Mouse (Mus musculus): ENCODE measurements around the gene Cdh23.

Gene Cdh23

DNA sequence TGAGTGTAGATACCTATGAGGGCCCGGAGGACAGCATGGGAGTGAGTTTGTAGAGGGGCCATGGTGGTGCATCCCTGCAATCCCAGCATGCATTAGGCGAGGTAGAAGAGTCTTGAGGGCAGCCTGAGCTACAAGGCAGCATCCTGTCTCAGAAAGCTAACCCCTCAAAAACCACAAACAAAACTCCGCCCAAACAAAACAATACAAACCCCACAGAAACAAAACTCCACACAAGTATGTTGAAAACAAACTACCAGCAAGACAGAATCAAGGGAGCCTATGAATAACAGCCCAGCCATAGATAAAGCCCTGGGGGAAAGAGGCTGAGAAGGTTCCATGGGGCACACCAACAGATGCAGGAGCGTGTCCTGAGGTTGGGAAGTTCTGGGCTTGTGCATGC lies 350.2 kb downstream of the Cdh23 start:
- DNase-seq (ENCODE audit: low read depth, low spot score) = peak; percentile 69

DNA sequence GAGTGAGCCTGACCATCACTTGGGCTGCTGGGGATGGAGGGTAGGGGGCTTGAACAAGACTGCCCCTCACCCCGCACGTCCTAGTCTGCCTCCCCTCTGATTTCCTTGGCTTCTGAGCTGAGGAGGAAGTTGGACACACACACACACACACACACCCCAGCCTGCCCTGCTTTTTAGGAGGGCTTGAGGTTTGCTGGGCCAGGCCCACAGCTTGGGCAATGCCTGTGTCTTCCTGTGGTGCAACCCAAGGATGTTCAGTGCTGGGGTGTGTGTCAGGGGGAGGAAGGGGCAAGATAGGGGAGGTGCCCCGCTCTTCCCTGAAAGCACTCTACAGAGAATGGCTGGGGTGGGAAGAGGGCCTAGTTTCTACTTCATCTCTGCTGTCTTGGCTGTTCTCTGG lies 352.2 kb downstream of the Cdh23 start:
- no peak for DNase-seq (ENCODE audit: low read depth, low spot score)

DNA sequence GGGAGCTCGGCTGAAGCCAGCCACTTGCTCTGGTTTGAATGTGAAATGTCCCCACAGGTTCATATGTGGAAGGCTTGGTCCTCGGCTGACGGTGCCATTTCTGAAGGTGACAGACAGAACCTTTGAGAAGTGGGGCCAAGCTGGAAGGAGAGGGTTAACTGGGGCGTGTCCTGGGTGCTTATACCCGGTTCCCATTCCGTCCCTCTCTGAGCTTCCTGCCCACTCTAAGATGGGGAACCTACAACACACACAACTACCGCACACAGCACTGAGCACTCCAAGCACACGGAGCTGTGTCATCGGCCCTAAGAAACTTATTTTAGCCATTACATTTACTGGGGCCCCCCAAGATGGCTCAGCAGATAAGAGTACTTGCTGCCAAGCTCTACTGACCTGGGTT lies 354.8 kb downstream of the Cdh23 start:
- no peak for DNase-seq (ENCODE audit: low read depth, low spot score)

DNA sequence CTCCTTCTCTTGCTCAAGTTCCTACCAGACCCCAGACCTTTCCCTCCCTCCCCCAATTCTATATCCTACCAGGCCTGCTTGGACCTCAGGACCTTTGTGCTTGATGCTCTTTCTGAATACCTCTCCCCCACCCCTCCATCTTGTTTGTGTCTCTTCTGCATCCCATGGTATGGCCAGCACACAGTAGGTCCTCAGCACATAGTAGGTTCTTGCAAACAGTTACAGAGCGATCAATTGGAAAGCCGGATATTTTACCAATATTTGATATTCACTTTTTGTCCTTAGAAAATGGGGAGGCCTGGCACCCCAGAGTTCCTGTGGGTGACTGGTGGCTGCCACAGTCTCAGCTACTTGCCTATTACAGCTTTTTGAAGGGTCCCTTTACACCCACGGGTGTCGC lies 361.3 kb downstream of the Cdh23 start:
- DNase-seq (ENCODE audit: low read depth, low spot score) = no peak

DNA sequence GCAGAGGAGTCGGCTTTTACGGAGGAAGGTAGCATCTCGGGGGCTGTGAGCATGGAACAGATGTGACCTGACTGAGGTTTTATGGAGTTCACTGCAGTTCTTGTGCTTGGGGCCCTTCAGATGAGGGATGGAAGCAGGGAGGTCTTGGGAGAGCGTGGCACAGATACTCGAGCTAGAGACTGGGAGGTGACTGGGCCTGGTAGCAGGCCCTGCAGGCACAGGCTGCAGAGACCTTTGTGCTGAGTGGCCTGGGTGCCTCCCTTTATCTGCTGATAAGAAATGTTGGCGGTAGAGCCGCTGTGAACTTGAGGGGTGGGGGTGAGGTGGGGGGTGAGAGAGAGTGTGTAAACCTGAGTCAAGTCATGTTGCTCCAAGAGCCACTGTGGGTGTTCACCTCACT lies 361.7 kb downstream of the Cdh23 start:
- DNase-seq (ENCODE audit: low read depth, low spot score) = no peak

DNA sequence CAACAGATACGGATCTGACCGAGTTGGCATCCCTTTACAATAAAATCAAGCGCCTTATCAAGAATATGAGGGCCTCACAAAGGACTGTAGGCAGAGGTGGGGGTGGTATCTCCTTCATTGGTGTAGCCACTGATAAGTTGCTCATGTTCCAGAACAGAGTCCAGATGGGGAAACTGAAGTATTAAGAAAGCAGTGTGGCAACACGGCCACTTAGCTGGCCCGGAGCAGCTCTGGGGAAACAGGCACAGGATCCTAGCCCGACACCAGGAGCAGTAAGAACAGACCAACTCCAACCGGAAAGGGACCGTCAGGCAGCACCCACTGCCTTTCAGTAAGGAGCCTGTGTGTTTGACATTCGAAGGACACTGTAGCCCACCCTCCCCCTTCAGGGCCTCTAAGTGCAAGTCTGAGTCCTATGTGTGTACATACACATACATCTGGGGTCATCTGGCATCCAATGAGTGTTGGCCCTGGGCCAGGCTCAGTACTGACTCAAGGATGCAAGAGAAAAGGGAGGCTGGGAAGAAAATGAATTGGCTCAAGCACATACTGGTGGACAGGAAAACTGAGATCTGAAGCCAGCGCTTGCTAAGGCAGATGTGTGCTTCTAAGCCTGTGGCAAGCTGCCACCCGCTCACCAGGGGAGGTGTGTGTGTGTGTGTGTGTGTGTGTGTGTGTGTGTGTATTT lies 367.2 kb downstream of the Cdh23 start:
- DNase-seq (ENCODE audit: low read depth, low spot score) = no peak

DNA sequence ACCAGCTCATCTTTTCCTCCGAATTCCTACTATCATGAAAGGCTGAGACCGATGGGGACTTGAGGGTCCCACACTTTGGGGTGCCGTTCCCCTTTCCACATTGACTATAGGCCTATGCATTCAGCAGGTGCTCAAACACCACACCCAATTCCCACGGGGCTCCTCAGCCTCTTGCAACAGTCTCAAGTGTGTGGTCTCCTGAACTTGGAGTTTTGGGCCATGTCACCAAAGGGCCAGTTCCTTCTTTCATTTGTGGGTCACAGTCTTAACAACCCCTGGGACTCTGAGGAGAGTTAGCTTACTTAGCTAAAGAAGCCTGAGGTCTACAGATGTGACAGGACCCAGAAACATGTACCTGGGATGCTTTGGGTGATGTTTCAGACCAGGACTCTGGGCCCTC lies 380.1 kb downstream of the Cdh23 start:
- no peak for DNase-seq (ENCODE audit: low read depth, low spot score)

DNA sequence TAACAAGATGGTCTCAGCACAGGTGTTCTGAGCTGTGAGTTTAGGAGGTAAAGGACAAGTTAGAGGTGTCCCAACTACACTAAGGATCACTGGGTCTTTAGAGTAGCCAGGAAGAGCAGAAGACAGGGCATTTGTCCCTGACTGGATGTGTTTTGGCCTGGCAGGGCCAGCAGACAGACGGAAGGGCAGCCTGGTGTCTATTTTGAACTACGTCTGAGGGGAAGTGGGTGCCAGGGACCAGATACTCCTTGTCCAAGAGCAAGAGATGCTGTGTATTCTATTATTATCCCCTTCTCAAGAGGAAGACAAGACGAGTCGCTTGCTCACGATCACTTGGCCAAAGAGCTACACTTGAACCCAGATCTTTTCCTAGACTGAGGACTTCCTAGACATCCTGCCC lies 382.7 kb downstream of the Cdh23 start:
- no peak for DNase-seq (ENCODE audit: low read depth, low spot score)

DNA sequence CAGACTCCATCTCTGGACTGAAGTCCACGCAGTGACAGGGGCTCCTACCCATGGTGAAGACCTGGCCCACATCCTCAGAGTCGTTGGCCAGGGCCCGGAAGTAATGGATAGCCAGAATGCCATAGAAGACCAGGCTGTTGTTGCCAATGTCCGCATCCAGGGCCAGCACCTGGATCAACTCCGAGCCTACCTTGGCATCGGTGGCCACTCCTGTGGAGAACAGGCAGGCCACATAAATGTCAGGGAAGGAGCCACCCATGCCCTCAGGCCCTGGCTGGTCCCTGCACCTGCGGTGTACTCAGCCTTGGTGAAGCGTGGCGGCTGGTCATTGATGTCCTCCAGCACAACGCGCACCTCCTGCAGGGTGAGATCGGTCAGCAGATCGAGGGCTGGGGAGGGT lies 385.7 kb downstream of the Cdh23 start:
- no peak for DNase-seq (ENCODE audit: low read depth, low spot score)

DNA sequence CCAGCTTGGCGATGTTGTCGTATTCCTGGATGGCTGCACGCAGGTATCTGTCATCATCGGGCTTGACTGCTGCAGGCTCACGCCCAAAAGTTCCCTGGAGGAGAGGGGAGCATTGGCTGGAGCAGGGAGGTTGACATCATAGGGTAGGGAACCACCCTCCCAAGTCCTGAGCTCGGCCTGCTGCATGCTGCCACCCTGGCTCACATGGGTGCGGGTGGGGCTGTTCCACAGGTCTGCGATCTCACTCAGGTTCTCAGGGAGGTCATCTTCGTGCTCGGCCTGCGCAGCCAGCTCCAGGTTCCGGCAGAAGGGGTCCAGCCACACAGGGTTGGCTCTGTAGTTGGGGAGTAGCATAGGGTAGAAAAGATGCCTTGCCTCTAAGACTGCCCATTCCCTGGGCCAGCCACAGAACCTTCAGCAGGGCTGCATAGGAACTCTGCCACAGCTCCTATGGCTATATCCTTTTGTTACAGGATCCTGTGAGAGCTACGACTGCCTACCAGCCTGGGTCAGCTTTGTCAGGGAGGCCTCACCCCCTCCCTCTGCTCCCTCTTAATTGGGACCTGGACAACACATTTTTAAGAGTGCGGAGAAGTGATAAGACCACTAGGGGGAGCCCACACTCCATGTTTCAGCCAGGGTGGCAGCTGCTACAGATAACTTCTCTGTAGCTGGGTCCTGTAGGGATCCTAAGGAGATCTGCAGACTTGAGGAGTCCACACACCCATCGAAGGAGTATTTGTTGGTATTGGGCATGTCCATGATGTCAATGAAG lies 391.2 kb downstream of the Cdh23 start:
- DNase-seq (ENCODE audit: low read depth, low spot score) = peak; percentile 79

DNA sequence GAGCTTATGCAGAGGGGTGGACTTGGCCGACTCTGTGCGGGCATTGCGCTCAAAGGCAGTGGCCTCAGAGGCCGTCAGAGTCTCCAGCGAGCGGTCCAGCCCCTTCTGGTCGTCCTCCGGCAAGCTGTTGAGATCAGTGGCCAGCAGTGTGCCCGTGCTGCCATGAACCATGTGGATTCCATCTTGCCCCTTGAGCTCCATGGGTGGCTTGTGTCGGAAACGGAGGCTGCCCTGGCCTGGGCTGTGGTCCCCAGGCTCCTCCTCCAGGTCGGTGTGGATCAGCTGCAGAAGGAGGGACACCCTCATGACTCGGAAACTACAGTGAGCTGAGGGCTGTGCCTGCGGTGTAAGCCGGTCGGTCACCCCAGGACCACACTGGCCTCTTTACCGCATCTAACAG lies 392.9 kb downstream of the Cdh23 start:
- DNase-seq (ENCODE audit: low read depth, low spot score) = no peak

DNA sequence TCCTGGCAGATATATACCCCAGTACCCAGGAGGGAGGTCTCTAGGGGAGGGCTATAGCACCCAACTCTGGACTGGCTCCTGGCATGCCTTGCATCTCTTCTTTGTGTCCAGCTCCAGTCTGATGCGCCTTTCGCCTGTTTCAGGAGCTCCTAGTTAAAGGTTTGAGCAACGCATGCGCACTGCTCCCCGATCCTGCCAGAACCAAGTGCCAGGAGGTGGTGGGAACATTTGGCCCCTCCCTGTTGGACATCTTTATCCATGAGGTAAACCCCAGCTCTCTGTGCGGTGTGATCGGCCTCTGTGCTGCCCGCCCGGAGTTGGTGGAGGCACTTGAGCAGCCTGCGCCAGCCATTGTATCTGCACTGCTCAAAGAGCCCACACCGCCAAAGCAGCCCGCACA lies 396.7 kb downstream of the Cdh23 start:
- DNase-seq (ENCODE audit: low read depth, low spot score) = no peak

DNA sequence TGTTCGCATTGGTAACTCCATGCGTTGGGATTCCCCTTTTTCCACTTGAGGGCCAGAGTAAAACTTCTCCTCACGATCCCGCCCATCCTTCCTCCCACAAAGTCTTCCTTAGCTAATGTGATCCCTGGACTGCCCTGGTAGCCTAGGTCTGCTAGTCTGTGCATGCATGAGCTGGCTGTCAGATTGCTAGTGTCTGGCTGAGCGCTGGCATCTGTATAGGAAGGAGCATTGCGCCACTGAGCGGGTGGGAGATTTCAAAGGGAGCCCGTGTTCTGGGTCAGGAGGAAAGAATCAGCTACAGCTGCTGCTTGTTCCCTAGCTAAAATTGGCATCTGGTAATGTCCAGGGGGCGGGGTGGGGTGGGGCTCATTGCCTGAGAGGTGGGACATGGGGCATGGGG lies 400.3 kb downstream of the Cdh23 start:
- DNase-seq (ENCODE audit: low read depth, low spot score) = no peak

DNA sequence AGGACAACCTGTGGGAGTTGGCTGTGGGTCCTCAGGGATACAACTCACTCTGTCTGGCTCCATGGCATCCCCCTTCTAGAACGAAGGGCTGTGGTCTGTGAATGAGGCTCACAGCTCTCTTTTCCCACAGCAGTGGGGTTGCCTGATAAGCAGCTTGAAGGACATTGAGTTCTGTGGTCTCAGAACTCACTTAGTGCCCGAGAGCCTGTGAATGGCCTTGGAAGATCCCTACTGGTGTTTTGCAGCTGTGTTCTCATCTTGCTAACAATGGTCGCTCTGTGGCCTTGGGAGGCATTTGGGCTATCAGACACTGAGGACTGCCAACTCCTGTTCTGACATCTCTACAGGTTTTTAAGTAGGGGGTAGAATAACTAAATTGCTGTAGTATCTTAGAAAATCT lies 400.9 kb downstream of the Cdh23 start:
- DNase-seq (ENCODE audit: low read depth, low spot score) = no peak

DNA sequence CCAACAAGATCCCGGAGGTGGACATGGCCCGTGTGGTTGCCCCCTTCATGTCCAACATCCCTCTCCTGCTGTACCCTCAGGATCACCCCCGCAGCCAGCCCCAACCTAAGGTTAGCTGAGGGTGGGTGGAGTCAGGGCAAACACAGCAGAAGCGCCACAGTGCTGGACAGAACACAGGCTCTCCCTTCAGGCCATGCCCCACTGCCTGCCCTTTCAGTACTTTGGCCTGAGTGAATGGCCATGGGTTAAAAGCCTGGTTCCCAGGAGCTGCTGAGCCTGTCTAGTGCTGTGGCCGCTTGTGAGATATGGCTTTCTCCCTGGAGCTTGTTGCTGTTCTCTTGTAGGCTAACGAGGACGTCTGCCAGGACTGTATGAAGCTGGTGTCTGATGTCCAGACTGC lies 401.7 kb downstream of the Cdh23 start:
- no peak for DNase-seq (ENCODE audit: low read depth, low spot score)

DNA sequence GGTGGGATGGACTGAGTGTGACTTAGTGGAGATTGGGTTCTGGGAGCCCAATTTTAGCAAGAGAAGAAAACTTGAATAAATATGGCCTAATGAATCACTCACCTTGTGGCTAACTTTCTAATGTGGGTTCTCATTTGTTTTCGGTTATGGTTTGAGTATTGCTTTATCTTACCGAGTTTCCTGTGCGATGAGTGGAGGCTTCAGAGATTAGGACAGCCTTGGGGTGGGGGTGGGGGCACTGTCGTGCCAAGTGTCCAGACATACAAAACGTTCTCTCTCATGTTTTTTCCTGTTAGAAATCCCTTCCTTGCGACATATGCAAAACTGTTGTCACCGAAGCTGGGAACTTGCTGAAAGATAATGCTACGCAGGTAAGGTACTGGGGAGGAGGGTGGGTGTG lies 404.1 kb downstream of the Cdh23 start:
- no peak for DNase-seq (ENCODE audit: low read depth, low spot score)

DNA sequence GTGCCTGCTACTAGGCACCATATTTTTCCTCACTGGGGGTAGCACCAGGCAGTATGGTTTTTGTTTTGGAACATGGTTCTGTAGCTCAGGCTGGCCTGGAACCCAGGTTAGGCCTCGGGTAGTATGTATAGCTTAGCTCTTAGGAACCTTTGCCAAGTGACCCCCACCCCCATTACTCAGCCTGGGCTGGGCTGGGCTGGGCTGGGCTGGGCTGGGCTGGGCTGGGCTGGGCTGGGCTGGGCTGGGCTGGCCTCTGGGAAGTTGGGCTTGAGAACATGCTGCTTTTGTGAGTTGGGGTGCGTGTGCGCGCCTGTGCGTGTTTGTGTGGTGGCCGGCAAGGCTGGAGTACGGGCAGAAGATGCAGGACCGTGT lies 405.6 kb downstream of the Cdh23 start:
- DNase-seq (ENCODE audit: low read depth, low spot score) = no peak

DNA sequence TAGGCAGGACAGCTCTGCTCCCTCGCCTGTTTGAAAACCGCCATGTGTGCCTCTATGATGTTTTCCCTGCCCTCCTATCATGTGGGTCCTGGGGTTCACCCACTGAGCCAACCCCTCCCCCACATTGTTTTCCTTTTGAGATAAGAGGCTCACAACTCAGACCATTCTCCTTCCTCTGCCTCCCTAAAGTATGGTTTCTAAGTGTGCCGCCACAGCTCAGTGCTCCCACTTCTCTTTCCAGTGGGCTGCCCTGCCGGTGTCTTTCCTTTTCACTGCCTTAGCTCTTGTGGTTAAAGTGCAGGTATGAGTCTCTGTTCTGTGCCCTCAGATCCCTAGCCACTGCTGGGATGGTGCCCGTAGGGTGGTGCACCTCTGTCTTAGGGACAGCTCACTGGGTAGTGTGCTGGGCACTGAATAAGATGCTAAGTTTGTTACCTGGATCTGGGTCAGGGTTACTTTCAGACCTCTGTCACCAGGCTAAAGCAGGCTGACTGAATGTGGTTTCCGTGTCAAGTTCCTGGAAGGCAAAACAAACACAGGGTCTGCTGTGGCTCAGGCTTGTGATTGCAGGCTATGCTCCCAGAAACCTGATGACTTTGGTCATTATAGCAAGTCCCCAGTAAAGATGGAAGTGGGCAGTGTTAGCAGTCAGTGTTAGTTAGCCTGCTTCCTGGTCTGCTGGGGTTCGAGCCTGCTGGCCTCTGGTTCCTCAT lies 406.1 kb downstream of the Cdh23 start:
- DNase-seq (ENCODE audit: low read depth, low spot score) = no peak

DNA sequence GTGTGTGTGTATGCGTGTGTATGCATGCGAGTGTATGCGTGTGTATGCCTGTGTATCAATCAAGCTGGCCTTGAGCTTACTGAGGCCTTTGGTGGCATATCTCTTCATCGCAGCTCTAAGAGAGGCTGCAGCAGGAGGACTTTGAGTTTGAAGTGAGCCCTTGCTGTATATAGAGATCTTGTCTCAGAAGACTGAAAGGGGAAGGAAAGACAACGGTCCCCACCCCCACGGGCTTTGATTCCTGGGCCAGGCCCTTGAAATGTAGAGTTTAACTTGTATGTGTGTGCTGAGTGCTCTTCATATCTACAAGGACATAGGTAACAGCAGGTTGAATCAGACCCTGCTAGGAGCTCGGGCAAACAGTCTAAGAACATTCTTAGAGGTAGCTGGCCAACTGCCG lies 407.1 kb downstream of the Cdh23 start:
- no peak for DNase-seq (ENCODE audit: low read depth, low spot score)

DNA sequence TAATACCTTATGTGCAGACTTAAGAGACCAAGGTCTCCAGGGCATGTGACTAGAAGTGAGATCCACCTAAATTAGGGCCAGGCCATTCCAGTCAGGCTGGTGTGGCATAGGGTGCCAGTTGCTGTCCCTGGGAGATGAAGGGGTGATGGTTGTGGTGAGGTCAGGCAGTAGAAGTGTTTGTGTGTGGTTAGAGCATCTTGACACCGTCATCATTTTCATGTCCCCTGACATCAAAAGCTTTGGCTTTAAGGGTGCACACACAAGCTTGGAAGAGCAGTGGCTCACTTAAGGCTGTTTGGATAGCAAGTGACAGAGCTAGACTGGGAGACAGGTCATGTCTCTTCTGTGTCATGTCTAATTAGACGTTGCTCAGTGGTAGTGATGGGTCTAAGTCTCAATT lies 408.6 kb downstream of the Cdh23 start:
- DNase-seq (ENCODE audit: low read depth, low spot score) = peak; percentile 40

DNA sequence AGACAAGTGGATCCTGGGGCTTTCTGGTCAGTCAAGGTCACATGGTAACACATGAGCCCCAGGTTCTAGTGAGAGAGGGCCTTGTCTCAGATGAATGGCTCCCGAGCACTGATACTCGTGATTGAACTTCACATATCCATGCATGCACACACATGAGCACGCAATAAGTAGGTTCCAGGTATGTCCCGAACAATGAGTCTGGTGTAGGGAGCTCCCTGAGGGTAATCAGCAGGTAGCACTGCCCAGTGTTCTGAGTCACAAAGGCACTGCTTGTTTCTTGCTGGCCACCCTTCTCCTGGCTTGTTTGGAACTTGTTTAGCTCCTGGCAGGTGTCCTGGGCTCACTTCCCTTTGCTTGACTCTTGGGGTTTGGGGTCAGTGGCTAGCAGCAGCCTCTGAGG lies 409.1 kb downstream of the Cdh23 start:
- DNase-seq (ENCODE audit: low read depth, low spot score) = no peak

DNA sequence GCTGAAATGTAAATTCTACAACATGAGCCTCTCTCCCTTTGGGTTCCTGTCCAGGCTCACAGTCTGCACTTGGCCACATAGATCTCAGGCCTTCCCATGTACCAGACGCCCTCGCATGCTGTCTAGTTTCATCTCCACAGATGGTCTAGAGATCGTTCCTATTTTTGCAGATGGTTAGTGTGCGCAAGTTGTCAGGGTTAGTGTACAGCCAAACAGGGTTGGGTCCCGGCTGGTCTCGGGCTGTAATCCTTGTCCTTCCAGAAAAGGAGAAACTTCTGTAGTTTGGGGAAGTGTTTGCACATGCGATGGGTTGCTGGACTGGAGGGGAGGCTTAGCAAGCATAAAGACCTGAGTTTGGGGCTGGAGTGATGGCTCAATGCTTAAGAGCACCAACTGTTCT lies 409.7 kb downstream of the Cdh23 start:
- DNase-seq (ENCODE audit: low read depth, low spot score) = no peak

All from CD4-positive helper T cell, adult 2 months (primary cell).